Mouse (Mus musculus) gastrocnemius, postnatal 4 days (tissue): ENCODE measurements at regions not wholly inside any gene's neighbourhood (a gene's known extent, or its start where the extent isn't known, plus 50 kb on each side); places are given as distances from the start of the nearest gene placed in this dataset. TPM values are rescaled to one million over a fixed set of nuclear protein-coding genes. Genes with fewer than 3 reads are reported as not detected.

Experiments used
- DNase-seq, 2 experiments: peaks; one replicate each; pipeline ENCODE4 v3.0.0; 2021 to 2022; ENCODE audit warnings: low spot score in 2 of 2, mixed read lengths in 2 of 2
- microRNA-seq: library from miRNA; unstranded; fragments of <30 nt; microRNA quantifications from one replicate; pipeline ENCODE4 v1.2.0, GENCODE M21; 2021

DNA sequence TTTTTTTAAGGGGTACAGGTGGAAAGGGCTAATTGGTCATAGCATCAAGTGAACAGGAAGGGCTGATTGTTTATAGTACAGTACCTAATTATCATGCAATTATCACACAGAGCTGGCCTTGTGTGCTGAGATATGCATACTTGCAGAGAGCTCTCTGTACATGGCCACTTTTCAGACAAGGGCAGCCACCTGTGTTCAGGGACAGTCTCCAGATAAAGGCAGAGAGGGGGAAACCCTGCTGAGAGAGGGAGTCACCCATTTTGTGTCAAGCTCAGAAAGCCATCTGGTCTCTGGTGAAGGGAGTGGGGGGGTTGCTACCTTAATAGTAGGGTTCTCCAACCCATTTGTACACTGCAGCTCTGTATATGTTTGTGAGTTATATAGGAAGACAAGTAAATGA is 127.5 kb upstream of the Sphkap start:
- DNase-seq, result no peak

- no peak for DNase-seq
Observed at GRCm38 (mm10) chr1:83527803-83528202, 119.8 kb upstream of the Sphkap start.

- no peak for DNase-seq
Observed at GRCm38 (mm10) chr1:83509356-83509755, 101.4 kb upstream of the Sphkap start.

DNA sequence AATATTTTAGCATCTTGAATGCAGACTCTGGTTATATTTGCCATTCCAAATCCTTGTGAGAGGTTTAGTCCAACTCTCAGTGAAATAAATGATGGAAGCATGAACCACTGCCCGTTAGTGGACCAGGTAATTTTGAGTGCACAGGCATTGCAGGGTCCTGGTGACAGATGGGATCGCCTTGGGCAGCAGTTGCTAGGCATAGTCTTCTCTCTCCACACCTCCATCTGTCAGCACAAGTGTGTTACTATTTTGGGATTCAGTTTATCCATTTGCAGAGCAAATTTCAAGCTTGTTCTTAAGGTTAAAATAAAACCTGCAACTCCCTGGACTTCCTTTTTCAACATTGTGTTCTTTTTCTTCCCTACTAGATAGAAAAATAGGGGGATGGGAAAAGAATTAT is 97.4 kb upstream of the Sphkap start:
- no peak for DNase-seq

DNA sequence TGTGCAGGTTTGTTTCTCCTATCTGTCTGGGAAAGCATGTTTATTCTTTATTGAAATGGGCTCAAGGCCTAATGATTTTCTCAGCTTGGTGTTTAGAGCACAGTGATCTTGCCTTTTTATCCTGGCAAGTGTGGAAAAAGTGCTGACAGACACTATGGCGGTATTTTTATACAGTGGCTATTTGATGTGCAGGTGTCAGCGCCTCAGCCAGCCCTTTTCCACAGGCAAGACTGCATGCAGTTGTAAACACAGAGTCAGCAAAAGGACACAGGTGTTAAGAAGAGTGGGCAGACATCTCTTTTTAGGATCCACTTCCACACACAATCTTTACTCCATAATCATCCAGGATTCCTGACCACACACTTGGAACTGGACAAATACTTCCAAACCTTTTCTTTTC is 88.9 kb upstream of the Sphkap start:
- DNase-seq, result no peak

GRCm38 (mm10) chr1:83496380-83496779 is 88.4 kb upstream of the Sphkap start:
- DNase-seq, result no peak

DNA sequence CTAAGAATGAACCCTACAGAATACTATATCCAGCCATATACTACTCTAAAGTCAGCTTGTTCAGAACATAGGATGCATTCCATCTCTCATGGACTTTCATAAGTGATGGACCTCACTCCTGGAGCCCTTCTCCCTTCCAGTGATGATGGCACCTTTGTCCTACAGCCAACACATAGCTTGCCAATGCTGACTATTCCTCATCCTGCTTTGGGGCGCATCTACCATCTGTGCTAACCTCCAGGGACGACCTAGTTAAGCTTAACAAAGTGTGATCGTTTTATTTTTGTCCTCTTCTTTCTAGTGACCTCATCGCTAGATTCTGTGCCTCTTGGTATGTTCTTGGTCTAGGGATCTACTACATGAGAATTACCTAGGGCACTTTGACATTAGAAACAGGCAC is 87.0 kb upstream of the Sphkap start:
- DNase-seq, result no peak

GRCm38 (mm10) chr1:83479111-83479510 is 71.1 kb upstream of the Sphkap start:
- no peak for DNase-seq

Small RNA genes in the stretch of these regions (microRNA-seq; reads per million reads assigned to microRNA genes)
- gene Gm25754, result not detected
